Mouse (Mus musculus): ENCODE measurements around the gene Cldn3. TPM values are rescaled to one million over a fixed set of nuclear protein-coding genes. Genes with fewer than 3 reads are reported as not detected.
A peak's percentile ranks its signal among the peaks of the same experiment; 100 is the strongest.

The Cldn3 gene
- polyA plus RNA-seq, 1 experiment from 2014 or later, result 2.9 TPM

DNA sequence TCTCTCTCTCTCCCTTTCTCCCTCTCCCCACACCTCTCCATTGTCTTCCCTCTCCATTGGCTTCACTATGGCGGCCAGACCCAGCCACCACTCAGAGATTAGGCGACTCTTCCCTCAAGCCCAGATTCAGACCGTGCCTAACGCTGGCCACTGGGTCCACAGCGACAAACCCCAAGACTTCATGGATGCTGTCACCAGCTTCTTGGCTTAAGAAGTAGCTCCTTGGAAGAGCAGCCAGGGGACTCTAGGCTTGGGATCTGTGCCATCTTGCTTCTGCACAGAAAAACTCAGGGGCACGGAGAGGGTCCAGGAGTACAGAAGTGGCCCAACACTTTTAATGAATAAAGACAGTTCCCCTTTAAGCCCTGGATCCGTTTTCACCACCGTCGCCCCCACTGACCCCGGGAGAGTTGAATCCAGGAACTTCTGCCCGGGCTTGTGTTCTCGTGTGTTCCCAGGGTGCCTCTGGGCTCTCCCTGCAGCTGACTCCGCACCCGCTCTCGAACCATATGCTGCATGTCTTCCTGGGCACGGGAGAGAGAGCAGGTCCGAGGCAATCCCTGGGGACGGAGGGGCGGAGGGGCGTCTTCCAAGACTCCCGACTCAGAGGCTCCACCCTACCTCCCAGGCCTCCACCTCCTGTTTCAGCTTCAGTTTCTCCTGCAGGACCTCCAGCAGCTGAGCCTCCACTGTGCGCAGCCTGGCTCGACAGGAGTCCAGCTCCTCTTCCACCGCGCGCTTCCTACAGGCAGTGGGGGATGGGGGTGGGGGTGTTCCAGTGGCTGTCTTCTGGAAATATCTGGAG, 26.0 kb downstream of the Cldn3 start:
- 21% methylated on average over 26 of the region's 26 CpGs for WGBS
- Histone ChIP-seq H3K4me3 (peak overlapping the region; percentile 35), H3K36me3 (0 out of 2 replicates have a peak, but pooled peaks cover 4% of the 10 kb centered on the region), H3K9me3 (replicated peaks) (no peaks in the 10 kb centered on the region), H3K27ac (replicated peaks) (peak overlapping the region; percentile 33), H3K27me3 (ENCODE audit: low read depth, poor library complexity, severe bottlenecking) (peaks cover 29% of the 10 kb centered on the region), H3K4me1 (peaks cover 54% of the 10 kb centered on the region)
- no peak for DNase-seq (ENCODE audit: low spot score)

DNA sequence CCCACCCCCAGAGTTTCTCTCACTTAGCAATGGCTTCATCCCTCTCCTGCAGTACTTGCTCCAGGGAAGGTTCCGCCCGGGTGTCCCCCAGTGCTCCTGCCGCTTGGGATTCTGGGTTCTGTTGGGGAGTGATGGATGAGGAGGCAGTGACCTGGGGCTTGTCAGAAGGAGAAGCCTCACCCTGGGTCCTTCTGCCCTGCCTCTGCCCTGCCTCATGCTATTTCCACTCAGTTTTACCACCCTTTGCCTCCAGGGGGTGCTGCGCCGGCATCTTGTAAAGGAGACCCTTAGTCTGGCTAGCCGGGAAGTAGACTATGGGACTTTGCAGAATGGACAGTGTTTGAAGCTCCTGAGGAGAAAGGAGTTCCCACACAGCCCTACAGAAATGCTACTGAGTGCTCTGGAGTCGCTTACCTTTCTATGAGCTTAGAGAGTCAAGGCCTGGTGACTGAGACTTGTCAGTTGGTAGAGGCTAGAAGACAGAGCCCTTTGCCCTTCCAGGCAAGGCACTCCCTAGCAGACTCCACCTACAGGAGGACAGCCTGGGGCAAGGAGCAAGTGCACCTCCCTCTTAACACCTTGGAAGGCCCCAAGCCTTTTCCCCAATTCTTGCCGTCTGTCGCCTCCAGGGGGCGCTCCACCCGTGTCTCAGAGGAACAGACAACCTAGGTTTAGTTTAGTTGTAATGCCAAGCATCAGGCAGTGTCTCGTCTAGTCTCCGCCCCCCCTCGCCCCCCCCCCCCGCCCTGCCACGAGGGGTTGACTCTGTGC, 26.8 kb downstream of the Cldn3 start:
- H3K27ac ChIP-seq (replicated peaks), result peak overlapping the region; percentile 33; the same call in 1 of the 2 replicates

GRCm38 (mm10) chr5:135015497-135015896, 29.5 kb downstream of the Cldn3 start:
- peak; percentile 77 for DNase-seq (ENCODE audit: low spot score)
- peaks cover 33% of the 10 kb centered on the region for H3K4me1 ChIP-seq
- H3K27ac ChIP-seq (replicated peaks), result no peak overlapping the region
- H3K36me3 ChIP-seq, result 0 out of 2 replicates have a peak, but pooled peaks cover 4% of the 10 kb centered on the region
- no peaks in the 10 kb centered on the region for H3K9me3 ChIP-seq (replicated peaks)
- peaks cover 21% of the 10 kb centered on the region for H3K27me3 ChIP-seq (ENCODE audit: low read depth, poor library complexity, severe bottlenecking)
- H3K4me3 ChIP-seq, result no peak overlapping the region
- WGBS, result 14% methylated on average over 7 of the region's 7 CpGs

More for the DNA sequence above, 26.8 kb downstream of the Cldn3 start:
- 0 out of 2 replicates have a peak, but pooled peaks cover 4% of the 10 kb centered on the region for H3K36me3 ChIP-seq
- peaks cover 21% of the 10 kb centered on the region for H3K27me3 ChIP-seq (ENCODE audit: low read depth, poor library complexity, severe bottlenecking)
- DNase-seq (ENCODE audit: low spot score), result peak; percentile 79
- peak overlapping the region; percentile 35 for H3K4me3 ChIP-seq
- H3K9me3 ChIP-seq (replicated peaks), result no peaks in the 10 kb centered on the region
- H3K4me1 ChIP-seq, result peaks cover 51% of the 10 kb centered on the region
- 7% methylated on average over 16 of the region's 16 CpGs for WGBS

DNA sequence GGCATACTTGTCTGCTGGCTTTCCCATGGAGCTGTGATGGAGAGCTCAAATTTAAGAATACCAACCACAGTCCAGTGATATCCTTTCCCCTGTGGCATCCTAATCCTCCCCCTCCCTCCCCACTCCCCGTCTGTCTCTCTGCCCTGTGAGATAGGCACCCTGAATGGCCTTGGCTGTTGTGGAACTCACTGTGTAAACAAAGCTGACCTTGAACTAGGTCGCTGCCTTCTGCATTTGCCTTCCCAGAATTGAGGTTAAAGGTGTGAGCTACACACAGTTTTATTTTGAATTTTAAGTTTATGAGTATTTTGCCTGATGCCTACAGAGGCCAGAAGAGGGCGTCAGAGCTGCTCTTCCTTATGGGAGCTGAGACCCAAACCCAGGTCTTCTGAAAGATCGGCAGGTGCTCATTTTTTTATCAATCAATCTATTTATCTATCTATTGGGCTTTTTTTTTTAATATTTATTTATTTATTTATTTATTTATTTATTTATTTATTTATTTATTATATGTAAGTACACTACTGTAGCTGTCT, 30.3 kb downstream of the Cldn3 start:
- Histone ChIP-seq H3K36me3 (0 out of 2 replicates have a peak, but pooled peaks cover 2% of the 10 kb centered on the region), H3K27me3 (ENCODE audit: low read depth, poor library complexity, severe bottlenecking) (peaks cover 15% of the 10 kb centered on the region), H3K27ac (replicated peaks) (no peak overlapping the region), H3K4me3 (no peak overlapping the region), H3K4me1 (peaks cover 25% of the 10 kb centered on the region), H3K9me3 (replicated peaks) (no peaks in the 10 kb centered on the region)
- 57% methylated on average over 4 of the region's 4 CpGs for WGBS
- DNase-seq (ENCODE audit: low spot score), result no peak

DNA sequence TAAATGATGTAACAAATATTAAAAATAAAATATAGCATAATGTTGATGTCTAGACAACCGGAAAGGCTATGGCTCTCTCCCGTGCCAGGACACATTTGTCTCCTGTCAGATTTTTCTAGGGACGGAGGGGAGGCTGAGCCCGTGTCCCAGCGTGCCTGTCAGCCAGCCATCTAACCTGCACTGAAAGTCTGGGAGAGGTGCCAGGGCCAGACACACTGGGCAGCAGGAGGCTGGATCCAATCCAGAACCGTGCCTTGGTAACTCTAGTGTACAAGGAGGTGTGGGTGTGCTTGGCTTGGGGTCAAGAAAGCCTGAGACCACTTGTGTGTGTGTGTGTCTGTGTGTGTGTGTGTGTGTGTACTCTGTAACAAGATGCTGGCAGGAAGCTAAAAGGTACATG, 35.8 kb downstream of the Cldn3 start:
- 84% methylated on average over 6 of the region's 6 CpGs for WGBS
- Histone ChIP-seq H3K9me3 (replicated peaks) (no peaks in the 10 kb centered on the region), H3K36me3 (no peaks in the 10 kb centered on the region), H3K4me1 (peaks cover 27% of the 10 kb centered on the region), H3K4me3 (no peak overlapping the region), H3K27ac (replicated peaks) (no peak overlapping the region), H3K27me3 (ENCODE audit: low read depth, poor library complexity, severe bottlenecking) (peaks cover 17% of the 10 kb centered on the region)
- DNase-seq (ENCODE audit: low spot score), result no peak

DNA sequence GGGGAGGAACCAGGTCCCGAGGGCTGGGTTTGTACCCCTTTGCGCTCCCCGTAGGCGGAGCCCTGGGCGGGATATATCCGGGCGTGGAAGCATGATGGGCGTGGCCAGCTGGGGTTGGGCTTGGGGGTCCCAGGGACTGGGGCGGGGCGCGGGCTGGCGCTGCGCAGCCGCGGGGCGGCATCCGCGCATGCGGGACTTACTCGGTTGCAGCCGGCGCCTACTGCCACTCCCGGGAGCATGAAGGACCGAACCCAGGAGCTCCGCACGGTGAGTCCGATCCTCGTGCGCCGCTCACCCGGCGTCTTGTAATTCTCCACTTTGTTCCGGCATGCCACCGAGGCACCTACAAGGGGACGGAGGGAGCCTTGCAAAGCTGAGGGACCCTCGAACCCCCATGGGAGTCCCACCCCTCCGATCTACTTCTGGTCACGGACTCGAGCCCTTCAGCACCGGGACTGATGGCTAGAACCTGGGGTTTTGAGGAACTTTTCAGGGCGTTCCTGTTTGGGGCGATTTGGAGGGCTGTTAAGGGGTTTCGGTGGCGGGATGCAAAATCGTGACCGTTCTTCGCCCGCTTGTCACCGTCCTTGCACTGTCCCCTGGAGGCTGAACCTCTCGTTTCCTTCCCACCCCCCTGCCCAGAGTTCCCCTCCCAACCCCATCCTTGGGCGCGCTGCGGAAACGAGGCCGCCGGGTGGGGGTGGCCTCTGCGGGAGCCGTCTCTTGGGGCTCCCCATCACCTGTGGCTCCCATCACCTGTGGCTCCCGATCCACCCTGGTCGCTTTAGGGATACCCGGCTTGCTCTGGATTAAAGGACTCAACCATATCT, 37.5 kb downstream of the Cldn3 start, which contains the start of gene Stx1a:
Gene Stx1a, plus strand, starts transcription at position 139 of the 830 bp plus-strand sequence.
- WGBS, result under 1% methylated on average over 61 of the region's 61 CpGs
- peak within 1 kb of the TSS; percentile 75 for H3K4me3 ChIP-seq
- peaks cover 27% of the 10 kb centered on the region for H3K4me1 ChIP-seq
- peak; percentile 92 for DNase-seq (ENCODE audit: low spot score)
- no peaks in the 10 kb centered on the region for H3K9me3 ChIP-seq (replicated peaks)
- peak within 1 kb of the TSS; percentile 86 for H3K27ac ChIP-seq (replicated peaks)
- H3K36me3 ChIP-seq, result no peaks in the 10 kb centered on the region
- H3K27me3 ChIP-seq (ENCODE audit: low read depth, poor library complexity, severe bottlenecking), result peaks cover 17% of the 10 kb centered on the region

GRCm38 (mm10) chr5:135024665-135025224, 38.7 kb downstream of the Cldn3 start:
- Histone ChIP-seq H3K4me1 (peaks cover 36% of the 10 kb centered on the region), H3K27me3 (ENCODE audit: low read depth, poor library complexity, severe bottlenecking) (peaks cover 17% of the 10 kb centered on the region), H3K36me3 (no peaks in the 10 kb centered on the region), H3K4me3 (peak overlapping the region; percentile 75), H3K27ac (replicated peaks) (no peak overlapping the region), H3K9me3 (replicated peaks) (no peaks in the 10 kb centered on the region)
- no peak for DNase-seq (ENCODE audit: low spot score)
- WGBS, result 80% methylated on average over 11 of the region's 11 CpGs

GRCm38 (mm10) chr5:135025899-135026298, 39.9 kb downstream of the Cldn3 start:
- WGBS, result 17% methylated on average over 7 of the region's 7 CpGs
- Histone ChIP-seq H3K27ac (replicated peaks) (no peak overlapping the region), H3K27me3 (ENCODE audit: low read depth, poor library complexity, severe bottlenecking) (peaks cover 17% of the 10 kb centered on the region), H3K4me3 (0 out of 2 replicates have a peak overlapping the region, but pooled peaks have one; percentile 5), H3K36me3 (0 out of 2 replicates have a peak, but pooled peaks cover 3% of the 10 kb centered on the region), H3K9me3 (replicated peaks) (no peaks in the 10 kb centered on the region), H3K4me1 (peaks cover 36% of the 10 kb centered on the region)
- no peak for DNase-seq (ENCODE audit: low spot score)

GRCm38 (mm10) chr5:135029007-135029854, 43.2 kb downstream of the Cldn3 start:
- DNase-seq (ENCODE audit: low spot score), result no peak
- Histone ChIP-seq H3K4me3 (no peak overlapping the region), H3K36me3 (0 out of 2 replicates have a peak, but pooled peaks cover 4% of the 10 kb centered on the region), H3K27ac (replicated peaks) (no peak overlapping the region; the same call in 1 of the 2 replicates), H3K4me1 (peaks cover 23% of the 10 kb centered on the region), H3K27me3 (ENCODE audit: low read depth, poor library complexity, severe bottlenecking) (peaks cover 13% of the 10 kb centered on the region), H3K9me3 (replicated peaks) (peaks cover 6% of the 10 kb centered on the region; the same call in 1 of the 2 replicates)
- 61% methylated on average over 18 of the region's 18 CpGs for WGBS

DNA sequence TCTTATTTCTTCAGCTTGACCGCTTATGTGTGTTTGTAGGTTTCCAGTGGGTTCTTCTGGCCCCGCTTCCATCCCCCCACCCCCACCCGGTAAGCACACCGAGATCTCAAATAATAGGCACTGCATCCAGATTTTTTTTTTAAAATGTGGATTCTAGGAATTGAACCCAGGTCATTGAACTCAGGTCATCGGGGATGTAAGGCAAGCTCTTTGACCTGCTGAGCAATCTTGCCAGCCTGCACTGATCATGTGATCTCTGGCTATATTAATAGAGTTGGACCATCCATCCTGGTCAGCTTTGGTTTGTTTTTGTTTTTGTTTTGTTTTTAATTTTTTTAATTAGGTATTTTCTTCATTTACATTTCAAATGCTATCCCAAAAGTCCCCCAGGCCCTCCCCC, 46.6 kb downstream of the Cldn3 start:
- no peak overlapping the region for H3K4me3 ChIP-seq
- 93% methylated on average over 5 of the region's 5 CpGs for WGBS
- DNase-seq (ENCODE audit: low spot score), result no peak
- peaks cover 9% of the 10 kb centered on the region for H3K4me1 ChIP-seq
- no peaks in the 10 kb centered on the region for H3K27me3 ChIP-seq (ENCODE audit: low read depth, poor library complexity, severe bottlenecking)
- H3K27ac ChIP-seq (replicated peaks), result no peak overlapping the region
- H3K9me3 ChIP-seq (replicated peaks), result peaks cover 12% of the 10 kb centered on the region; the same call in 1 of the 2 replicates
- H3K36me3 ChIP-seq, result 0 out of 2 replicates have a peak, but pooled peaks cover 8% of the 10 kb centered on the region

DNA sequence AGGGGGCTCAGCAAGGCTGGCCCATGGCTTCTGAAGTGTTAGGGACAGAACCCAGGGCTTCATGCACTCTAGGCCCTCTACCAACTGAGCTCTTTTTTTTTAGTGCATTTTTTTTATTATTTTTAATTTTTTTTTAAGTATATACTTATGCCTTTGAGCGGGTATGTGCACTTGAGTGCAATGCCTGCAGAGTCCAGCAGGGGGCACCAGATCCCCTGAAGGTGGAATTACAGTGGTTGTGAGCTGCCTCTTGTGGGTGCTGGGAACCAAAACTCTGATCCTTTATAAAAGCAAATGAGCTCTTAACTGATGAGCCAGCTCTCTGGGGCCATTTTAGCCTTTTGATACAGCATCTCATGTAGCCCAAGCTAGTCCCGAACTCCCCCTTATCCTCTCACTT, 48.6 kb downstream of the Cldn3 start:
- no peaks in the 10 kb centered on the region for H3K4me1 ChIP-seq
- H3K27ac ChIP-seq (replicated peaks), result no peak overlapping the region
- H3K9me3 ChIP-seq (replicated peaks), result peaks cover 12% of the 10 kb centered on the region; the same call in 1 of the 2 replicates
- 97% methylated on average over 2 of the region's 2 CpGs for WGBS
- H3K4me3 ChIP-seq, result no peak overlapping the region
- peaks cover 15% of the 10 kb centered on the region for H3K36me3 ChIP-seq
- DNase-seq (ENCODE audit: low spot score), result no peak
- H3K27me3 ChIP-seq (ENCODE audit: low read depth, poor library complexity, severe bottlenecking), result no peaks in the 10 kb centered on the region
